Mouse (Mus musculus) stomach, postnatal 0 days (tissue): ENCODE measurements around the gene Clic4.

Experiments used
- CTCF ChIP-seq: IDR thresholded peaks from 2 replicates; pipeline ENCODE4 v1.5.1; 2016; ENCODE audit warnings: antibody characterized with exemption, low read depth, mild to moderate bottlenecking, moderate library complexity
- EP300 ChIP-seq: optimal IDR thresholded peaks from 2 replicates; pipeline ENCODE3; 2016; ENCODE audit warnings: antibody characterized with exemption

DNA sequence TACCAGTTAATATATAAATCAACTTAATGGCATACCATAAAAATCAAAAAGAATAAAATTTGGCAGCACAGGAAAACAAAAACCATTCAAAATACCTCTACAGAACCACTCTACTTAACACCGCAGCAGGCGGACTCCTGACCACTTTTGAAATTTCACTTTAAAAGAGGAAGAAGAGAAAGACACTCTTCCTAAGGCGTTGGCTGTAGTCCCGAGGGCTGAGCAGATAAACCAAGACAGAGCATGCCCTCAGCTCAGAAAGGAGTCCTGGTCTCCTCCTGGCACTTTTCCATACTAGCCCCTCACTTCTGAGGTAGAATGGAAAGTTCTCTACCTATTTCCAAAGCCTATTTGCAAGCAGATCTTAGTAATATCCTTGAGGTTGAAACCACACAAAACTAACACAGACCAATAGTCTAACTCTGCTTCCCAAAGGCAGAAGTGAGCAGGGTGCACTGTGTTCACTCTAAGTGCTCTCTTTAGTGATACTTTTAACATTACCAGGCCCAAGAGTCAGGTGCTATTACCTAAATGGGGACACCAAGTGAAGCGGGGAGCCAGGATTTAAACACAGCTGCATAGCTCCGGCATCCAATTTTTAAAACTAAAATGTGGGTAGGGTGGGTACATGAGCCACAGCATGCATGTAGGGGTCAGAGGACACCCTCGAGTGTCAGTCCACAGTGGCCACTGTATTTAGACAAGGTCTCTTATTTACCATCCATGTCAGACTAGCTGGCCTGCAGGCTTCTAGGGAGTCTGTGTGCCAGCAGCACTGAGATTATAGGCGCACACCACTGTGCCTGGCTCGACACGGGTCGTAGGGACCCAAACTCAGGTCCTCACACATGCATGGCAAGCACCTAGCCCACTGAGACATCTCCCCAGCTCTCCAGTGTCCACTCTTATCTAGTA lies 15.8 kb downstream of the Clic4 start:
- no peak for TF ChIP-seq CTCF
- no peak for TF ChIP-seq EP300
